Mouse (Mus musculus) skeletal muscle tissue, postnatal 0 days (tissue): ENCODE results near the gene Olfr870. TPM values are rescaled to one million over a fixed set of nuclear protein-coding genes. Genes with fewer than 3 reads are reported as not detected.

Experiments used
- polyA plus RNA-seq: library from polyadenylated mRNA; unstranded; fragments of >200 nt; fragmentation: Nextera tagmentation; extraction: Ambion mirVana; gene quantifications from 2 replicates; pipeline ENCODE4 v1.2.1, GENCODE M21; 2015

Gene Olfr870
- not detected in 2 replicates for polyA plus RNA-seq

GRCm38 (mm10) chr9:20173957-20174356 is at the start of gene Olfr870:
Gene Olfr870, minus strand, starts transcription at chr9:20174057.

DNA sequence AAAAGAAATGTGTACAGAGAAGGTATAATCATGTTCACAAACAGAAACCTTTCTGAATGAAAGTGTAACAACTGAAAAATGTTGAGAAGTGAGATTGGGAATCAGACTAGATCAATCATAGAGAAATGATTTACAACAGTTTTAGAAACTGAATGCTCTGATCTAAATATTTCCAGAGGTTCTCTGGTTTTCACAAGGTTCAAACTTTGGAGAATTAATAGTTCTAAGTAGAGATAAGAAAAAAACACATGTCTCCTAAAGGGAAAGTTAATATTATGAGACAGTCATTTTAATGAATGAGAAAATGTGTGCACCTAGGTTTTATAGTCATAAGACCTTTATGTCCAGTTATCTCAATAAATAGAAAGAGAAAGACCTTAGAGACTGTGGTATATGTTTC is 38.0 kb upstream of the Olfr870 start, which contains the start of gene Olfr871:
Olfr871 (plus strand) TSS at position 301 of the 400 bp plus-strand sequence.

GRCm38 (mm10) chr9:20128709-20129108 is 45.1 kb downstream of the Olfr870 start, which contains the start of gene Olfr869:
Gene Olfr869, plus strand, starts transcription at chr9:20129009.

Other genes starting within 250 kb of the Olfr870 start
- gene Olfr866, start 146.0 kb downstream of the Olfr870 start, polyA plus RNA-seq: not detected in 2 replicates
- not detected in 2 replicates for gene Olfr867, start 116.5 kb downstream of the Olfr870 start, polyA plus RNA-seq
- gene Olfr868, start 75.4 kb downstream of the Olfr870 start, polyA plus RNA-seq: not detected in 2 replicates
- gene Olfr869, start 45.0 kb downstream of the Olfr870 start, polyA plus RNA-seq: not detected in 2 replicates
- not detected in 2 replicates for gene Olfr871, start 38.1 kb upstream of the Olfr870 start, polyA plus RNA-seq
- not detected in 2 replicates for gene Olfr872, start 63.1 kb upstream of the Olfr870 start, polyA plus RNA-seq
- gene Olfr39, start 108.3 kb upstream of the Olfr870 start, polyA plus RNA-seq: not detected in 2 replicates
- gene Olfr873, start 124.5 kb upstream of the Olfr870 start, polyA plus RNA-seq: not detected in 2 replicates
- not detected in 2 replicates for gene Olfr18, start 162.0 kb upstream of the Olfr870 start, polyA plus RNA-seq
- gene Zfp560, start 211.1 kb upstream of the Olfr870 start, polyA plus RNA-seq: 33.3 and 35.1 TPM in 2 replicates